Mouse (Mus musculus) kidney, embryonic 14.5 days (tissue): ENCODE results near the gene Stub1. TPM values are rescaled to one million over a fixed set of nuclear protein-coding genes. Genes with fewer than 3 reads are reported as not detected.

ENCODE experiments used
- ATAC-seq: fragments of 200-750 bp; cut with Nextera tagmentation; 2 replicates; pipeline ENCODE4 v1.8.0; 2017; ENCODE audit warnings: moderate number of reproducible peaks, mild to moderate bottlenecking, moderate TSS enrichment, moderate library complexity; ENCODE audit not compliant: low FRiP score, low TSS enrichment
- H3K27ac ChIP-seq: fragments of 300-500 bp; sonication (generic); 2 replicates; pipeline ENCODE4 v1.5.1; 2014; ENCODE audit warnings: low read depth, mild to moderate bottlenecking, low read length, moderate library complexity, mixed read lengths
- H3K27me3 ChIP-seq: fragments of 300-500 bp; sonication (generic); 2 replicates; pipeline ENCODE4 v1.6.1; 2014; ENCODE audit warnings: mild to moderate bottlenecking, low read length; ENCODE audit not compliant: control insufficient read depth, insufficient read depth
- H3K36me3 ChIP-seq: fragments of 300-500 bp; sonication (generic); 2 replicates; pipeline ENCODE4 v1.6.1; 2014; ENCODE audit warnings: low read length, mixed read lengths; ENCODE audit not compliant: control insufficient read depth, insufficient read depth
- H3K4me1 ChIP-seq: fragments of 300-500 bp; sonication (generic); 2 replicates; pipeline ENCODE4 v1.6.1; 2014; ENCODE audit warnings: low read length, mixed read lengths; ENCODE audit not compliant: control insufficient read depth, insufficient read depth
- H3K4me2 ChIP-seq: fragments of 300-500 bp; sonication (generic); replicated peaks from 2 replicates; pipeline ENCODE4 v1.6.1; 2014; ENCODE audit warnings: low read depth, mild to moderate bottlenecking, low read length
- H3K4me3 ChIP-seq: fragments of 300-500 bp; sonication (generic); 2 replicates; pipeline ENCODE4 v1.5.1; 2014; ENCODE audit warnings: mild to moderate bottlenecking, low read length
- H3K9ac ChIP-seq: fragments of 300-500 bp; sonication (generic); 2 replicates; pipeline ENCODE4 v1.6.1; 2014; ENCODE audit warnings: low read depth, mild to moderate bottlenecking, low read length, moderate library complexity
- H3K9me3 ChIP-seq: fragments of 300-500 bp; sonication (generic); 2 replicates; pipeline ENCODE4 v1.6.1; 2016; ENCODE audit warnings: low read length; ENCODE audit not compliant: control insufficient read depth
- WGBS: fragments of 180-500 bp; shearing (Covaris S2); extraction: QIAGEN DNeasy Blood & Tissue Kit; methylation state at CpG from one replicate; pipeline ENCODE4 v1.1.7; 2014; 5-methylcytosine and 5-hydroxymethylcytosine counted together
- polyA plus RNA-seq: library from polyadenylated mRNA; unstranded; fragments of >200 nt; fragmentation: Nextera tagmentation; extraction: Ambion mirVana; gene quantifications from 2 replicates; pipeline ENCODE4 v1.2.1, GENCODE M21; 2014

Gene Stub1
- polyA plus RNA-seq, 1 experiment from 2014 or later = 350 TPM

DNA sequence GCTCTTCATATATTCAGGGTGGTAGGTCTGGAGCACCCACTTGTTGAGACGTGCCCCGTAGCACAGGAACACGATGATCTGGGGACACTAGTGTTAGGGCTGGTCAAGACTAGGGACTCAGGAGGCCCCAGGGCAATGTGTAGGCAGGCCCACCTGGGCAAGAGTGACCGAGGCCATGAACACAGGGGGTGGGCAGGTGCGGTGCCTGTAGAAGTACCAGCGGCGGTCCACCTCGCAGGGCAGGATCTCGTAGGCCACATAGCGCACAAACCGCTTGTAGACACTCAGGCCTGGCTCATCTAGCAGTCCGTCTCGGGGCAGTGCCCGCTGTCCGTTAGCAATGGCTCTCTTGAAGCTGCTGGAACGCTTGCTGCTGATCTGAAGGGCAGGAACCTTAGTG lies 2.6 kb upstream of the Stub1 start:
- Histone ChIP-seq H3K9ac (no peak overlapping the region), H3K36me3 (peaks cover 46% of the 10 kb centered on the region), H3K27me3 (no peaks in the 10 kb centered on the region), H3K4me3 (no peak overlapping the region), H3K4me2 (no peak overlapping the region), H3K9me3 (no peaks in the 10 kb centered on the region), H3K4me1 (peaks cover 51% of the 10 kb centered on the region), H3K27ac (no peak overlapping the region)
- no peak for ATAC-seq
- 94% methylated on average over 16 of the region's 16 CpGs for WGBS

- Histone ChIP-seq H3K27ac (no peak overlapping the region), H3K4me1 (peaks cover 55% of the 10 kb centered on the region), H3K9ac (no peak overlapping the region), H3K4me2 (no peak overlapping the region), H3K36me3 (peaks cover 46% of the 10 kb centered on the region), H3K9me3 (no peaks in the 10 kb centered on the region), H3K27me3 (no peaks in the 10 kb centered on the region), H3K4me3 (no peak overlapping the region)
- WGBS = 89% methylated on average over 7 of the region's 7 CpGs
- ATAC-seq = no peak
Measured at GRCm38 (mm10) chr17:25835301-25835700, 2.1 kb upstream of the Stub1 start.

- H3K4me2 ChIP-seq = peak overlapping the region; percentile 95
- no peaks in the 10 kb centered on the region for H3K9me3 ChIP-seq
- peaks cover 46% of the 10 kb centered on the region for H3K36me3 ChIP-seq
- no peak overlapping the region for H3K27ac ChIP-seq
- H3K27me3 ChIP-seq = no peaks in the 10 kb centered on the region
- 83% methylated on average over 12 of the region's 12 CpGs for whole genome bisulfite sequencing
- peak overlapping the region; percentile 89 for H3K4me3 ChIP-seq
- ATAC-seq = no peak
- H3K9ac ChIP-seq = peak overlapping the region; percentile 93
- peaks cover 59% of the 10 kb centered on the region for H3K4me1 ChIP-seq
Measured at GRCm38 (mm10) chr17:25834595-25835222, 1.5 kb upstream of the Stub1 start.

DNA sequence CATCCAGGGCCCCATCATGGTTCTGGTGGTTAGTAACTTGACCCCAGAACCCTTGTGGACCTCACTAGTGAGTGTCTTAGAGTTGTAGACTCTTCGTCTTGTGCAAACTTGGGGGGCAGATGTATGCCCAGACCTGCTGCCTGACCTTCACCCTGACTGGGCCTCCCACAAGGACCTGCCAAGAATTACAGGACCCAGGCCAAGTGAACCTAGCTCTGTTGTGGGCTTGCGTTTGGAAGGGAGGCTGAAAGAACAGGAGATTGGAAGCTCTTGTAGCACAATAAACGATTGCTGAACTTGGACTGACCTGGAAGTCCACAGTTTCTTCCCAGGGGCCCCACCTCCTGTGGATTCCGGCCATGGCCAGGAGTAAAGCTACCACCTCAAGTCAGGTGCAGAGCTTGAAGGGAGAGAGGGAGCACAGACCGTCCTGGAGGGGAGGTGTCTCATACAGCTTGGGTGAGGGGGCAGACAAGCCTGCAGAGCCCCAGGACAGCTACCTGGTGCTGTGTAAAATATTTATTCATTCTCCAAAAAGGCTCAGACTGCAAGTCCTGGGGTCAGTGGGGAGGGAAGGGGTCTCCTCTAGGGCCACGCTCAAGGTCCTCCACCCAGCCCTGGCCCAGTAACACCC lies 874 bp upstream of the Stub1 start:
- Histone ChIP-seq H3K4me1 (peaks cover 60% of the 10 kb centered on the region), H3K9me3 (no peaks in the 10 kb centered on the region), H3K4me2 (peak overlapping the region; percentile 95), H3K27ac (peak overlapping the region; percentile 98), H3K9ac (peak overlapping the region; percentile 93), H3K27me3 (no peaks in the 10 kb centered on the region), H3K36me3 (peaks cover 42% of the 10 kb centered on the region), H3K4me3 (peak overlapping the region; percentile 89)
- 17% methylated on average over 6 of the region's 6 CpGs for WGBS
- ATAC-seq = no peak

DNA sequence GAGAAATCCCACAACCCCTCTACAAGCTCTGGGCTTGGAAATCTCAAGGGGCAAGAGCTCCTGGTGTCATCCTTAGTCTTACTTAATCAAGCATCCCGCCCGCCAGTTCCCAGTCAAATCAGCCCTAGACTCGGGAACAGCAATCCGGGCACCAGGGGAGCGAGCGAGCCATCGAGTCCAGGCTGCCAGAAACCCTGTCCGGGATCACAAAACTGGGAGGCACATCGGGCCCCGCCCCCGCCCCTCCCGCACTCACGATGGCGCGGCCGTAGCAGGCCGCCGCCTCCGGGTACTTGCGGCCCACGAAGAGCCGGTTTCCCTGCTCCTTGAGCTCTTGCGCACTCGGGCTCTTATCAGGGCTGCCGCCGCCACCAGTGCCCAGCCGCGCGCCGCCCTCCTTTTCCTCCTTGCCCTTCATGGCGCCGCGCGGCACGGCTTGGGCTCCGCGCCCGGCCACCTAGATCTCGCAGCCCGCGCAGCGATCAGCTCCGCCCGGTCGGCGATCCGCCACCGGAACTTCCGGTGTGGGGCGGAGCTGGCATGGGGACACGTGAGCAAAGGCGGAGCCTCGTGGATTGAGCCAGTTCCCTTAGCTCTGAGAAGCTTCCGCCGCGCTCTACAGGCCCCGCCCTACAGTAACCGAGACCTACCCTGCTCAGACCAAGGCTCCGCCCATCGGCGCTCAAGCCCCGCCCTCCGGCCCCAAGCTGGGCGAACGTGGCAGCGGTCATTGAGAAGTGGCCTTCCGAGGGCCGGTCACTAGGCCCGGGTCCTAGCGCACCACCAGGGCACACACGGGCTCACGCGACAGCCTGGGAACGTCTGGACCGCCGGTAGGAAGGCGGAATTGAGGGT lies 541 bp downstream of the Stub1 start:
- Histone ChIP-seq H3K4me1 (peaks cover 62% of the 10 kb centered on the region), H3K27ac (peak overlapping the region; percentile 98), H3K36me3 (peaks cover 41% of the 10 kb centered on the region), H3K4me3 (peak overlapping the region; percentile 89), H3K27me3 (no peaks in the 10 kb centered on the region), H3K9me3 (no peaks in the 10 kb centered on the region), H3K9ac (peak overlapping the region; percentile 93), H3K4me2 (peak overlapping the region; percentile 95)
- ATAC-seq = peak; percentile 91
- WGBS = under 1% methylated on average over 55 of the region's 77 CpGs

DNA sequence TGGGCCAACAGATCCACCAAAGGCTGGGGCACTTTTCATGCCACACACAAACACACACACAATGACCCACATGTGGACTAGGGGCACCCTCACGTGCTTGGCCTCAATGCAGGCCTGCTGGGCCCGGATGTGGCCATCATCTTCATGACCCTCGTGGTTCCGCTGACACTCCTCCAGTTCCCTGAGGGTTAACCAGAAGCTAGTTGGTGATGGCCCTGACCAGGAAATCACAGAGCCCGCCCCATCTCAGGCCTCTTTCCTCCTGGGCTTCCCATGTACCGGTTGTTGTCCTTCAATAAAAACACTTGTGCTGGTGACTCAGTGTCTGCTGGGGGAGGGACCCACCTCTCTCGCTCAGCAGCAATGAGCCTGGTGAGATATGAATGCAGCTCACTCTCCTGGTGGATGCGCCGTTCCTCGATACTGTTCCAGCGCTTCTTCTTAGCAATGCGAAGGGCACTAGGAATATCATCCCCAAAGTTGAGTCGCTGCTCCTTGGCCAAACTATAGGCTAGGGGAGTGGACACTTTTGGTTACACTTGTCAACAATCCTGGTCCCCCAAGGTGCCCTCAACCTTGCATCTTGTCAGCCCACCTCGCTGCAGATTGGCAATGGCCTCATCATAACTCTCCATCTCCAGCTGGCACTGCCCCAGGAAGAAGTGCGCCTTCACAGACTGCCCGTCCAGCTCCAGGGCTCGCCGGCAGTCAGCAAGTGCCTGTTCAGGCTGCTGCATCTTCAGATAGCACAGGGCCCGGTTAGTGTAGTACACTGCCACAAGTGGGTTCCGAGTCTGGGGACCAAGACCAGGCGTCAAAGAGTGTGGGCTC lies 1.5 kb downstream of the Stub1 start:
- no peak overlapping the region; the same call in 1 of the 2 replicates for H3K27ac ChIP-seq

DNA sequence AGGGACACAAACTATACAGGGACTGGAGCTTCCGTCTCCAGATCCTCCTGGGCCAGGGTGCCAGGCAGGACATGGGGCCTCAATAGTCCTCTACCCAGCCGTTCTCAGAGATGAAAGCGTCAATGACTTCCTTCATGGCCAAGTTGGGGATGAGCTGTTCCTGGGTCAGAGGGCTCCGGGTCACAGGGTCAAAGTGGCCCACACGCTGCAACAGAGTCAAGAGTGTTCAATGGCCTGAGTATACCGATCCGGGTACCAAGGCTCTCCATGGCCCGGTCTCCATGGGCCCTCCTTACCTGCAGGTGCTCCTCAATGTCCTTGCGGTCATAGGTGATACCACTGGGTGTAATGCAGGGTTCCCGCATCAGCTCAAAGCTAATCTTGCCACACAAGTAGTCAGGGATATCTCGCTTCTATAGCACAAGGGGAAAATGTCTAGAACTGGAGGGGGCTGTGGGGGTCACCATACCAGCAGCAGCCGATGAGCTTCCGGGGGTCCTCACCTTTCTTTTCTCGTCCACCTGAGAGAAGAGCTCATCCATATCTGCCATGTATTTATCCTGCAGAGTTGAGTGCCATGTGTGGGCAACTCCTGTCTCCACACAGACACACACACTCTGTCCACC lies 2.3 kb downstream of the Stub1 start:
- Histone ChIP-seq H3K9ac (peak overlapping the region; percentile 93), H3K27me3 (no peaks in the 10 kb centered on the region), H3K4me1 (peaks cover 45% of the 10 kb centered on the region), H3K4me3 (peak overlapping the region; percentile 89), H3K36me3 (peaks cover 56% of the 10 kb centered on the region), H3K27ac (no peak overlapping the region), H3K4me2 (peak overlapping the region; percentile 95; the same call in 1 of the 2 replicates), H3K9me3 (no peaks in the 10 kb centered on the region)
- WGBS = 85% methylated on average over 14 of the region's 14 CpGs
- ATAC-seq = no peak

More for the DNA sequence above, 1.5 kb downstream of the Stub1 start:
- H3K36me3 ChIP-seq = peaks cover 49% of the 10 kb centered on the region
- H3K4me1 ChIP-seq = peaks cover 52% of the 10 kb centered on the region
- H3K4me2 ChIP-seq = peak overlapping the region; percentile 95
- H3K4me3 ChIP-seq = peak overlapping the region; percentile 89
- 57% methylated on average over 21 of the region's 21 CpGs for WGBS
- peak overlapping the region; percentile 93 for H3K9ac ChIP-seq
- ATAC-seq = no peak
- no peaks in the 10 kb centered on the region for H3K9me3 ChIP-seq
- no peaks in the 10 kb centered on the region for H3K27me3 ChIP-seq

DNA sequence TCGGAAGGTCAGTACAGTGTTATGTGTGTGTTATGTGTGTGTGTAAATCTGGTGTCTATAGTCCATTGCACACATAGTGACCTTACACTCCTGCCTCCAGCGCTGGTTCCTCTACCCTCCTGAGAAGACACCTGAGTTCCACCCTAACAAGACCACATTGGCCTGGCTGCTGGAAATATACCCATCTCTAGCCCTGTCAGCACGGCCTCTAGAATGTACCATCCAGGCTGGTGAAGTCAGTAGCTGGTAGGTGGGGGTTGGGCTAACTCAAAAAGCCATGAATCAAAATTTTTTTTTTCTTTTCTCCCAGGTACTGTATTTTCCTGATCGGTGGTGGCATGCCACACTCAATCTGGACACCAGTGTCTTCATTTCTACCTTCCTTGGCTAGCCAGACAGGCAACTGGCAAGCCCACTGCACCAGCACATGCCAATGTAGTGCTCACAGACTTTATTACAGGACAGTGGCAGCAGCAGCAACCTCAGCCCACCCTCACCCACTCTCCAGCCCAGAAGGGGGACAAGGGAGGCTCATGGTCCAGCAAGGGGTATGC lies 2.9 kb downstream of the Stub1 start:
- peak overlapping the region; percentile 68 for H3K4me3 ChIP-seq
- no peaks in the 10 kb centered on the region for H3K27me3 ChIP-seq
- peaks cover 42% of the 10 kb centered on the region for H3K4me1 ChIP-seq
- no peak overlapping the region; the same call in 1 of the 2 replicates for H3K9ac ChIP-seq
- ATAC-seq = no peak
- 83% methylated on average over 4 of the region's 4 CpGs for WGBS
- peaks cover 55% of the 10 kb centered on the region for H3K36me3 ChIP-seq
- peak overlapping the region; percentile 77 for H3K4me2 ChIP-seq
- H3K9me3 ChIP-seq = no peaks in the 10 kb centered on the region
- 0 out of 2 replicates have a peak overlapping the region, but pooled peaks have one; percentile 92 for H3K27ac ChIP-seq
